Comparison of ENCODE assay signal across 16 mouse cellular contexts in the genomic region with DNA sequence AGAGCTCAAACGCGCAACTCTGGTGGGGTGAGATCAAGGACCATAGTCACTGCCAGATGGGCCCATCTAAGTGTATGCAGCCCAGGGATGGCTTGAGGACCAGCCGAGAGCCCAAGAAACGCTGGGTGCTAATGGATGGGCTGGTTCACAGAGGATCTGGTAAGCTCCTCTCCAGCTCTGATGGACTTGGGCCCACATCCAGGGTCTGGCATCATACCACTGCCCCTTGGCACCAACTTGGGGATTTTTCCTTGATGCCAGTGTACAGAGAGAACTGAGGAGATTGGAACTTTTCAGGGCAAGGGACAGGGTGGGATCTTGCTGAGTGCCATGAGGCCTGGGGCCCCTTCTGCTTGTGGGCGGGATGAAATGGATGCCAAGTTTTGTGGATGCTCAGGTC. TPM values are rescaled to one million over a fixed set of nuclear protein-coding genes. Genes with fewer than 3 reads are reported as not detected.
"Had no signal": no experiment of that assay in that cellular context is flagged by ENCODE, and none has a peak within 500 bp of the region (broad histone marks: within the 10 kb centered on the region; RNA-seq: fewer than 3 reads in every experiment).

No protein-coding gene starts in this region.

- DNase-seq: liver; liver, embryonic 13.5 days; liver, postnatal 0 days; lung, adult 18-20 months; lung, adult 2 months; lung, embryonic 14.5 days; lung, postnatal 10 days; lung, postnatal 14 days; lung, postnatal 36 days; lung, postnatal 4 days; midbrain, embryonic 14.5 days had no signal

RNA-seq across cellular contexts. Expression of gene Creg2, which starts 30.4 kb away (rescaled TPM):
- total RNA-seq: liver, adult 2 months; megakaryocyte progenitor cell, adult 5-6 weeks; megakaryocyte, adult 5-6 weeks; megakaryocyte-erythroid progenitor cell, adult 5-6 weeks had no signal

RNA-seq across cellular contexts. Expression of gene Rfx8, which starts 39.2 kb away (rescaled TPM):
- total RNA-seq: left cerebral cortex, postnatal 10 days; megakaryocyte, adult 5-6 weeks; megakaryocyte-erythroid progenitor cell, adult 5-6 weeks had no signal
